Comparison of ENCODE assay signal across 11 mouse cellular contexts in genomic region chr6:13288500-13288899, GRCm38 (mm10).
DNase-seq lines count a peak whose midpoint lies in the region; ATAC-seq lines count a peak whose summit lies in the region.
"Had no signal": no experiment of that assay in that cellular context is flagged by ENCODE, and none has a peak within 500 bp of the region (broad histone marks: within the 10 kb centered on the region; RNA-seq: fewer than 3 reads in every experiment).

No protein-coding gene starts in this region.

- H3K4me2 ChIP-seq in liver, embryonic 16.5 days (ENCODE audit: low read depth, low read length), result no peak overlapping the region
- H3K4me2 ChIP-seq in liver, embryonic 12.5 days, result no peak overlapping the region
- no peak overlapping the region for H3K4me2 ChIP-seq in stomach, embryonic 14.5 days (replicated peaks; ENCODE audit: low read depth, low read length)
- H3K4me2 ChIP-seq: hindbrain, embryonic 15.5 days; liver, embryonic 13.5 days had no signal

- WGBS in liver, embryonic 16.5 days (ENCODE audit: insufficient replicate concordance), result 58% methylated on average over 1 of the region's 1 CpGs
- 62% methylated on average over 1 of the region's 1 CpGs for WGBS in liver, embryonic 12.5 days (ENCODE audit: insufficient replicate concordance)
- 41% methylated on average over 1 of the region's 1 CpGs for WGBS in stomach, embryonic 14.5 days

- DNase-seq in adrenal gland, adult 2 months, result peak; percentile 9
- no peak for DNase-seq in adrenal gland, postnatal 4 days (ENCODE audit: low spot score in 2 of 2)
- peak; percentile 34 for DNase-seq in kidney, postnatal 10 days
- no peak for DNase-seq in layer of hippocampus, postnatal 10 days (ENCODE audit: low spot score in 2 of 2)
- DNase-seq in c-Kit-positive CD71-positive TER-119-positive erythroid progenitor cells, embryonic 14.5 days (ENCODE audit: low spot score), result no peak
- DNase-seq: liver, embryonic 13.5 days had no signal

- H3K4me3 ChIP-seq in liver, embryonic 16.5 days (ENCODE audit: low read depth, low read length), result no peak overlapping the region
- no peak overlapping the region for H3K4me3 ChIP-seq in liver, embryonic 12.5 days
- no peak overlapping the region for H3K4me3 ChIP-seq in stomach, embryonic 14.5 days (ENCODE audit: low read depth, low read length)
- H3K4me3 ChIP-seq: erythroblast, embryonic 14.5 days; hindbrain, embryonic 15.5 days; liver, embryonic 13.5 days had no signal

- H3K9ac ChIP-seq in liver, embryonic 16.5 days (ENCODE audit: low read depth, low read length), result no peak overlapping the region
- H3K9ac ChIP-seq in liver, embryonic 12.5 days, result no peak overlapping the region
- no peak overlapping the region for H3K9ac ChIP-seq in stomach, embryonic 14.5 days (replicated peaks; ENCODE audit: low read depth, low read length)
- H3K9ac ChIP-seq: hindbrain, embryonic 15.5 days; liver, embryonic 13.5 days had no signal

- peak; percentile 24; the same call in 1 of the 2 replicates for ATAC-seq in liver, embryonic 16.5 days (ENCODE audit: low read depth)
- no peak for ATAC-seq in liver, embryonic 12.5 days
- ATAC-seq in stomach, embryonic 14.5 days (ENCODE audit: insufficient number of reproducible peaks, insufficient read depth, low FRiP score, low read depth), result peak; percentile 66; the same call in 1 of the 2 replicates

- H3K4me1 ChIP-seq in liver, embryonic 16.5 days (ENCODE audit: control insufficient read depth, low read depth, low read length), result no peaks in the 10 kb centered on the region
- no peaks in the 10 kb centered on the region for H3K4me1 ChIP-seq in liver, embryonic 12.5 days
- no peaks in the 10 kb centered on the region for H3K4me1 ChIP-seq in stomach, embryonic 14.5 days (ENCODE audit: control insufficient read depth, insufficient read depth, low read length)
- H3K4me1 ChIP-seq: hindbrain, embryonic 15.5 days; liver, embryonic 13.5 days had no signal

- H3K36me3 ChIP-seq in liver, embryonic 16.5 days (ENCODE audit: control insufficient read depth, insufficient read depth), result no peaks in the 10 kb centered on the region
- no peaks in the 10 kb centered on the region for H3K36me3 ChIP-seq in liver, embryonic 12.5 days
- no peaks in the 10 kb centered on the region for H3K36me3 ChIP-seq in stomach, embryonic 14.5 days (ENCODE audit: control insufficient read depth, insufficient read depth, low read length)
- H3K36me3 ChIP-seq: hindbrain, embryonic 15.5 days; liver, embryonic 13.5 days had no signal

- no peaks in the 10 kb centered on the region for H3K9me3 ChIP-seq in liver, embryonic 16.5 days (replicated peaks; ENCODE audit: control insufficient read depth, low read length)
- no peaks in the 10 kb centered on the region for H3K9me3 ChIP-seq in liver, embryonic 12.5 days (replicated peaks)
- H3K9me3 ChIP-seq in stomach, embryonic 14.5 days (ENCODE audit: control insufficient read depth, low read depth, low read length), result no peaks in the 10 kb centered on the region
- H3K9me3 ChIP-seq: hindbrain, embryonic 15.5 days; liver, embryonic 13.5 days had no signal

- no peak overlapping the region for H3K27ac ChIP-seq in liver, embryonic 16.5 days (ENCODE audit: low read length)
- no peak overlapping the region for H3K27ac ChIP-seq in liver, embryonic 12.5 days
- no peak overlapping the region for H3K27ac ChIP-seq in stomach, embryonic 14.5 days (ENCODE audit: low read length)
- H3K27ac ChIP-seq: hindbrain, embryonic 15.5 days; liver, embryonic 13.5 days had no signal

- H3K27me3 ChIP-seq in liver, embryonic 16.5 days (ENCODE audit: control insufficient read depth, insufficient read depth, low read depth, low read length), result no peaks in the 10 kb centered on the region
- no peaks in the 10 kb centered on the region for H3K27me3 ChIP-seq in liver, embryonic 12.5 days (replicated peaks)
- no peaks in the 10 kb centered on the region for H3K27me3 ChIP-seq in stomach, embryonic 14.5 days (ENCODE audit: control insufficient read depth, insufficient read depth, low read length)
- H3K27me3 ChIP-seq: hindbrain, embryonic 15.5 days; liver, embryonic 13.5 days had no signal

Comparison
In these comparisons a context has a peak if more than half of its experiments do, and no peak if none do; other contexts are left out.
1. DNase-seq: peak in adrenal gland, adult 2 months (single experiment) and kidney, postnatal 10 days (single experiment); none in adrenal gland, postnatal 4 days (0 of 2), layer of hippocampus, postnatal 10 days (0 of 2) and c-Kit-positive CD71-positive TER-119-positive erythroid progenitor cells, embryonic 14.5 days (single experiment).